Mouse (Mus musculus): ENCODE results near the gene Eef1akmt3. TPM values are rescaled to one million over a fixed set of nuclear protein-coding genes. Genes with fewer than 3 reads are reported as not detected.

Eef1akmt3 gene
- total RNA-seq, 2 experiments from 2014 or later = 0.27 to 0.34 TPM

DNA sequence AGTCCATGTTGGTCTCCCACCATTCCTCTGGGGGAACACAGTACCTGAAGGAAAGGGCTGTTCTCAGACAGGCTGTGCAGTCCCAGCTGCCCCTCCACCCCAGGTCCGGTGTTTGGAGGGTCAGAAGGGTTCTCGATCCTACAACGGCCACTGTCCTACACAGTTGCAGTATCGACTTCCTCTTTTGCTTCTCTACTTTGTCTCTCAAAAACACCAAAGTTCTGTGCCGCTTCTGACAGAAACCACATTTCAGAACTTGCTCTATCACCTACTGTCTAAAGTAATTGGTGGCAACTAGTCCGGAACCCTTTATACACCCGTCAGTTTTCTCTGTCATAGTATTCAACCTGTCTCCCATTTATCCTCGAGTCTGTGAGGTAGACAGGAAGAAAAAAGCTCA, 14.1 kb upstream of the Eef1akmt3 start:
- DNase-seq (ENCODE audit: low spot score in 2 of 2) = no peak

DNA sequence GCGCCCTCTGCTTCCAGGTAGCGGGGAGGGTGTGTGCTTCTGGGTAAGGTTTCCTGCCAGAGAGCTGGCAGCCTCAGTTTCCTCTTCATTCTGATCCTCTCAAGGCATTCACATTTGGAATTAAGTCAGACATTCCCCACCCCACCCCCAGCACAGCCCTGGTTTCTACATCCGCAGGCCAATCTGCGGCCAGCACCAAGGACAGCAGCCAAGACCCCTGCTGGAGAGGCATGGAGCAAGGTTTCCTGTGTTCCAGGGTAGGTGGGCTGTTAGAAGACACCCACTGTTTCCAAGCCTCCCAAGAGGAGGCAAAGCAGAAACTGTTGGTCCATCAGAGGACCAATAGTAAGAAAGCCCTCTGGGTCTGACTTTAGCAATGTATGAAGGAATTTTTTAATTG, 13.3 kb upstream of the Eef1akmt3 start:
- no peak for DNase-seq (ENCODE audit: low spot score in 2 of 2)

DNA sequence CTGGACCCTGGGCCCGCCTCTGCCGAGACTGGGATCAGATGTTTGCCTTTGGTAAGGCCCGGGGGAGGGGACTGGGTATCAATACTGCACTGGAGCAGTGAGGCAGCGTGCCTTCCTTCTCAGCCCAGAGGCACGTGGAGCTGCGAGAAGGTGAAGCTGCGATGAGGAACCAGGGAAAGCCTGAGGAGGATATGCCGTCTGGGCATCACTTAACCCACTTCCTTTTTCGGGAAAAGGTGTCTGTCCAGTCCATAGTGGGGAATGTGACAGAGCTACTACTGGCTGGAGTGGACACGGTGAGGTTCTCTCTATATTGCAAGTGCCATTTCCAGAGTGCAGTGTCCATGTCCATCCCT, 8.8 kb upstream of the Eef1akmt3 start:
- DNase-seq (ENCODE audit: low spot score in 2 of 2) = no peak

DNA sequence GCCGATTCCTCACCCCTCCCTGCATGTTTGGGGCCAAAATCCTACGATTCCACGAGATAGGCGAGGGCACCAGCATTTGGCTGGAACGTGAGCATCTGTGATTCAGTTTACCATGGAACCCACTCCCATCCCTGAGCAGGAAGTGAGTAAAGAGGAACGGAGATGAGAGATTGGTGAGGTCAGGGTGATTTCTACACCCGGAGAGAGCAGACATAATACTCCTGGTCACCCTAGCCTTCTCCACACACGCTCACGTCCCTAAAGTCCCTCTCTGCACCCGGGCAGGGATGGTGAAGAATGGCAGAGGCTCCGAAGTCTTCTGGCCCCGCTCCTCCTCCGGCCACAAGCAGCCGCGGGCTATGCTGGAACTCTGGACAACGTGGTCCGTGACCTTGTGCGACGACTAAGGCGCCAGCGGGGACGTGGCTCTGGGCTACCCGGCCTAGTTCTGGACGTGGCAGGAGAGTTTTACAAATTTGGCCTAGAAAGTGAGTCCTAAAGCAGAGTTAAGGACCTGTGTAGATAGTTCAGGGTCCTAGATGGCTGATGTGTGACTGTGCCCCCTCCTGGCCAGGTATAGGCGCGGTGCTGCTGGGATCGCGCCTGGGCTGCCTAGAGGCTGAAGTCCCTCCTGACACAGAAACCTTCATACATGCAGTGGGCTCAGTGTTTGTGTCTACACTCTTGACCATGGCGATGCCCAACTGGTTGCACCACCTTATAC, 8.2 kb upstream of the Eef1akmt3 start:
- no peak for DNase-seq (ENCODE audit: low spot score in 2 of 2)

DNA sequence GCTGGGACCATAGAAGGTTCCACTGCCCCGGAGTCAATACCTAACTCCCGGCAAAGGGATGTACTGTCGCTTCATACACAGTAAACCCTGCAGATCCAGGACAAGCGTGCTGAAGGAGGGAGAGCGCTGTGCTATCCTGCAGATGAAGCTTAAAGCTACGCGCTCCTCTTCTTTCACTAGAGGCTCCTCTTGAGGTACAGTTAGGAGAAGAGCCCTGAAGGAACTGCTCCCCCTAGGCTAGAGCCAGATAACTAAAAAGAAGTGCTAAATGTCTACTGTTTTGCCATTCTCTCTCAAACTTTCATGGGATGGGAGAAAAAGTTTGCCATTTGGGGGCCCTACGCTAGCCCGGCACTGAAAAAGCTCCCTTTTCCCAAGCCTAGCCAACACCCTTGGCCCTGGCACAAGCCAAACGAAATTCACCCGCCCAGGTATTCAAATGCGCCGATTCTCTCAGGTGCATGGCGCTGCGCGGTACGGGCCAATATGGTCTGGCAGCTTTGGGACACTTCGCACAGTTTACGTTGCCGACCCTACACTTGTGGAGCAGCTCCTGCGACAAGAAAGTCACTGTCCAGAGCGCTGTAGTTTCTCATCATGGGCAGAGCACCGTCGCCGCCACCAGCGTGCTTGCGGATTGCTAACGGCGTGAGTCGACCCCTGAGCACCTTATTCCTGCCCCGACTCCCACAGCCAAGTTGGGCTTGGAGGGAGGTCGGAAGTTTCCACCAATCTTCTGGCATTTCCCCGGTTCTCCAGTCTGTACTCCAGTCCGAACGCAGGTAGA, 7.5 kb upstream of the Eef1akmt3 start:
- DNase-seq (ENCODE audit: low spot score in 2 of 2) = no peak

DNA sequence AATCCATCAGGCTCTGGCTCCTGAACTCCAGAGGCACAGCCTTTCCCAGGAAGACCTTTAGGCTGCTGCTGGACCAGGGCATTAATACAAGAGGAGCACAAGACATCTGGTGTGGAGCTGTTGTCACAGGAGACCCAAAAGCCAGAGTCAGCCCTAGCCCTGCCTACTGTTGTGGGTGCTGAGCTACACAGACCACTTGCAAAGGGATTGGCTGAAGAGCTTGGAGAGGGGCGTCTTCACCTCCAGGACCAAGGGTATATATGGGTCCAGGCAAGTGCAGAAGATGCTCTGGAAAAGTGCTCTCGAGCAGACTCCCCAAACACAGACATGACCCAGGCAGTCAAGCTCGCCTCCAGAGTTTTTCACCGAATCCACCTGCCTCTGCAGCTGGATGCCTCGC, 6.6 kb upstream of the Eef1akmt3 start, which contains the start of gene Cyp27b1:
TSS of gene Cyp27b1 (plus strand) at position 297 of the 400 bp plus-strand sequence.
- no peak for DNase-seq (ENCODE audit: low spot score in 2 of 2)

DNA sequence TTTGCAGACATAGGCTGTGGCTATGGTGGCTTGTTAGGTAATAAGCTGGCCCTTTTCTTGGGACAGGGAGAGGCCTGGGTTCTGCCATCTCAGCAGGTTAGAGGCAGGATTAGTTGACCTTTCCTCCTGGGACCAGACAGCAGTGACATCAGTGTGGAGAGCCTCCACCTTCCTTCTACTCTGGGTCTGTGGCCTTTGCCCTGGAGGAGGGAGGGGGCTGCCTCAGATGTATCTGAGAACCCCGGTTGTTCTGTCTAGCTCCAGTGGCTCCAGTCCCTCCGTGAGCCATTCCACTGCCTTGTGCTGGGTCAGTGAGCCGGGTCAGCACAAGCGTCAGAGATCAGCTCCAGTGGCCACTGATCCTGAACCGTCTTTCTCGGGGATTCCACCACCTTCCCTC, 1.9 kb upstream of the Eef1akmt3 start:
- DNase-seq (ENCODE audit: low spot score in 2 of 2) = no peak

DNA sequence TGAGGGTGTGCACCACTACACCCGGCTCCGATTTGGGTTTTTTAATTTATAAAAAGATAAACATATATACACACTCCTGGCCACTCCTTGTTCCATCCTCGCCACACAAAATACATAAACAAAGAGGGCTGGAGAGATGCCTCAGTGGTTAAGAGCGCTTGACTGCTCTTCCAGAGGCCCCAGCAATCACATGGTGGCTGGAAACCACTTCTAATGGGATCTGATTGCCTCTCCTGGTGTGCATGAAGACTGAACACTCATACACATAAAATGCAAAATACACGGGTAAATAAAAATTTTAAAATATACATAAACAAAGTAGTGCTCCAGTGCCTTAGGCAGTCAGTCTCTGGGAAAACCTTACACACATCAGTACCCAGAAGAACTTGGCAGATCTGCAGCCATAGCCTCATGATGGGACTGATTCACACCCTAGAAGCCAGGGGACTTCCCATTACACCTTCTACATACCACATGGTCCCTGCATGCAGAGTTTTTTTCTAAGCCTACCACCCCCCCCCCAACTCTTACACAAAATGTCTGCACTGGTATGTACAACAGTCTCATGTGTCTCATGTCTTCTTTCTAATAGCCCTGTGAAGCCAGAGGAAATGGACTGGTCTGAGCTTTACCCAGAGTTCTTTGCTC, 1.3 kb upstream of the Eef1akmt3 start:
- DNase-seq (ENCODE audit: low spot score in 2 of 2) = no peak

DNA sequence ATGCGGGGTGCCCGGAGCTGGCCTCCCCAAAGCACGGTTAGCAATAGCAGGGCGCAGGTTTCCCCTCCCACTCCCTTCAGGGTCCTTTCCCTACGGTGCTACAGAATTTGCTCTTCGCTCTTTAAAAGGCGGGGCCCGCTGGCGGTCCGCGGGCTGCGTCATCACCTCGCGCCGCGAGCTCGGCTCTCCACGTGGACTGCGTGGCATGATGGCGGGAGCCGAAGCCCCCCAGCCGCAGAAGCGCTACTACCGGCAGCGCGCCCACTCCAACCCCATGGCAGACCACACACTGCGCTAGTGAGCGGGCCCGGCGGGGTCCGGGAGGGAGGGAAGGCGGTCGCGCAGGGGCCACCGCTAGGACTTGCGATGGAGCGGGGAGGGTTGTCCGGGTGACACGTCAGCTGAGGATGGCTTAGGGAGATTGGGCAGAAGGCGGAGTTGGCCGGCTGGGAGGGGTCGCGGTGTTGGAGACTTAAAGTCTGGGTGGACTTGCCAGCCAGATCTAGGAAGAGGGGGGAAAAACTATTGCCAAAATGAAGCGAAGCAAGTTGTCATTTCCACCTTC, 543 bp upstream of the Eef1akmt3 start:
- peak; percentile 92 to 93 for DNase-seq (ENCODE audit: low spot score in 2 of 2)

DNA sequence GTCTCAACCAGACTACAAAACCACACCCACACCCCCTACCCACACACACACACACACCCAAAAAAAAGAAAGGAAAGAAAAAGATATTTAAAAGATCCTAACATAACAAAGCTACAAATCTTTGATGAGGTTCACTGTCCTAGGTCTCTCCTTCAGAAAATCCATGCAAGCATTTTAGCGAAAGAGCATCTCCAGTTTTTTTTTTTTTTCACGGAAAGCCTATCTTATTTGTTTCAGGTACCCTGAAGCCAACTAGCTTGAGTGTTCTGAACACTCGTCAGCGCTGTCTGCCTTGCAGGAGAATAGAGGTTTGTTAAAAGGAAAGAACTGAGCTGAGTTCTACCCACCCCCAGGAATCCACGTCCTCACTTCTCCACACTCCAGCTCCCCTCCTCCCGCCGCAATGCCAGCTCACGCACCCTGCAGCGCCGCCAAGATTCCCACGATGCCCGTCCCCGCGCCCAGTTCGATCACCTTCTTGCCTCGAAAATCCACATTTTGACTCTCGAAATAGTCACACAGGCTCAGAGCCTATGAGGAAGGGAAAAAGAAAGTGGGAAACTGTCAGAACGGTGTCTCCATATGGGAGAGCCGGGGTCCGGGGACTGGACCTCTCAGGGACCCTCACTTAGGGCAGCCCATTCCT, 621 bp downstream of the Eef1akmt3 start:
- DNase-seq (ENCODE audit: low spot score in 2 of 2) = peak; percentile 36 to 52

DNA sequence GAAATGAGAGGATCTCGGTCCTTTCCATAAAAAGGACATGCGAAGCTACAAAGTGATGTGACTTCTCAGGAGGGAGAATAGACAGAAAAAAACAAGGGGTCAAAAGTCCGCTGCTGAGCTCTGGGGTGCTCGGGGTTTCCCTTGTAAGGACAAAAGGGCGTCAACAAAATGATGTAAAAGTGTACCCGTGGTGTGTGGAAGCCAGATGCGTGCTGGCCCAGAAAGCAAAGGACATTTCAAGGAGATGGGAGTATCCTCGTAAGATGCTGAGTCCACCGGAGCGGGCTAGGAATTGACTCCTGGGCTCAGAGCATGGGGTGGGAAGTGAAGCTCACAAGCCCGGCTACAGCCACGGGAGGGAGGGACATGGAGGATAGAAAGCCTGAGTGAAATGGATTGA, 3.7 kb downstream of the Eef1akmt3 start:
- DNase-seq (ENCODE audit: low spot score in 2 of 2) = no peak

DNA sequence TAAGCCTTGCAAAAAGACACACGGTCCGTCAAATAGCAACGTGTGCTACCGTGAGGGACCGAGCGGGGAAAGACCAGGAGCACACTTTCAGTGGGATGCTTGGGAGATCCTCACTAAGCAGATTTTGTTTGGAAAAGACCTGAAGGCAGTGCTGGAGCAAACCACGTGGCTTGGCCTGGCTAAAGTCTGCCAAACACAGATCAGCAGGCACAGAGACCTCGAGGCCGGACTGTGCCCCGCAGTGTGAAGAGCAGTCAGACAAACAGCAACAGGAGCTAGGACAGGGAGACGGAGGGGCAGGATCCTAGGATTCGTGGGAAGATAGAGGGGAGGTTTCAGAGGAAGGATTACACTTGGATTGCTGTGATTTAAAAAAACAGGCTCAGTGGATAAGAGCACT, 5.0 kb downstream of the Eef1akmt3 start:
- DNase-seq (ENCODE audit: low spot score in 2 of 2) = no peak

DNA sequence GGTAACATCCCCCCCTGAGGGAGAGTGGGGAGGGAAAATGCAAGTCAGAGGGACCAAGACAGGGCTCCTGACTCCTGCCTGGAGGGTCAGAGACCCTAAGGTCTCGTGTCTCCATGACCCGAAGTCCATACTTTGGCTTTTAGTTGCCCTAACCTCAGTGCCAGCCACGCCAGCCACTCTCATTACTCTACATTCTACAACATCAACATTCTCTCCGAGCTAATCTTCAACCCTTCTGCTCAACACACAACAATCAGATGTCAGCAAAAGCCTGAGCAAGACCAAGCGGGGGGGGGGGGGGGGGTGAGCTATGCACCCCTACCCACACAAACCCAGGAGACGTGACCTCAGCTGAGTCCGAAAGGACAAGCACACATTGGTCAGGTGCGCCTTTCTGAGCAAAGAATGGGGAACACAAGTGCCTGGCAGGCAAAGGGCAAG, 8.0 kb downstream of the Eef1akmt3 start:
- no peak for DNase-seq (ENCODE audit: low spot score in 2 of 2)

DNA sequence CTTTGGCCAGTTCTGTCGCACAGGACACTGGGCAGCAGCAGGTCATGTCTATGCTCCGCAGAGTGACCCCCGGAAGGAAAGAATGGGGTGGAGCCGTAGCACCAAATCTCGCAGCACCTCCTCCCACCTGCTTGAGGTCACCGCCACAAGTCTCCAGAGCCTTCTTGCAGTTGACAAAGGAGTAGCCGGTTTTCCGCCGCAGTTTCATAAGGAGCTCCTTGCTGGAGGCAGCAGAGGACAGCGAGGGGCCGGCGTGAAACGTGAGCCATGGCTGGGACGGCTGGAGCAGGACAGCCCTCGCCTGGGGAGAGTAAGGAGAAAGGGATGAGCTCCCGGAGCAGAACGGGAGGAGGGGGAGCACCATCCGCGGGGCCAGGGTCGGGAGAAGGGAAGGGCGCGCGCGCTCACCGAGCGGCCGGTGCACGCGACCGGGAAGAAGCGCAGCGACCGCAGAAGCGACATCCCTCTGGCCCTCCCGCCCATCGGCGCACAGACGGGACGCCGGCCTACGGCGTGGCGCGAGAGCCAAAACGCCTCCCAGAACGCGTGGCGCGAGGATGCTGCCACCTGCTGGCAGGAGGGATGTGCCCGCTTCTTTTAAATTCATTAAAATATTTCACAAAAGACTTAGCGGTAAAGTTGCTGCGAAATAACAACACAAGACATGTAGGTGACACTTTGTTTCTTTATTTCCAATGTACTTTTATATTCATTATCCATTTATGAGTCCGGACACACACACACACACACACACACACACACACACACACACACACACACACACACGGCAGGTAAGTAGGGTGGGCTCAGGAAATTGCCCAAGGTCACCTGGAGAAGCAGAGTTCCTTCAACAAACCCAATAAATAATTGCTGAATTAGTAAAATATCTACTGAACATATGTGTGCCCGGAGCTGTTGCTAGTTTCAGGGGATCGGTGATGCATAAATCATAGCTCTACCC, 10.7 kb downstream of the Eef1akmt3 start, which contains the start of gene Tsfm:
TSS of gene Tsfm (minus strand) at position 505 of the 961 bp plus-strand sequence.
- peak; percentile 94 to 96 for DNase-seq (ENCODE audit: low spot score in 2 of 2)

DNA sequence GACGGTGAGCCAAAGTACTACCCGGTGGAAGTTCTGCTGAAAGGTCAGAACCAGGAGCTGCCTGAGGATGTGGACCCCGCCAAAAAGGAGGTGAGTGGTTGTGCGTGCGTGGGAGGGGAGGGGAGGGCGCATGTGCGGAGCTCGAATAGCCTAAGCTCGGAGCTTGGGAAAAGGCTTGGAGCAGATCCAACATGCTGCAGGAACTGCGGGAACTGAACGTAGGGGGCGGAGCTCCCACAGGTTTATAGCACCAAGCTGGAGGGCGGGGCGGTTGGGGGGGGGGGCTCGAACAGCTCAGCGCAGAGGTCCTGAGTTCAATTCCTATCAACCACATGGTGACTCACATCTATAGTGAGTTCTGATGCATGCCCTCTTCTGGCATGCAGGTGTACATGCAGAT, 22.9 kb downstream of the Eef1akmt3 start:
- DNase-seq (ENCODE audit: low spot score in 2 of 2) = no peak

DNA sequence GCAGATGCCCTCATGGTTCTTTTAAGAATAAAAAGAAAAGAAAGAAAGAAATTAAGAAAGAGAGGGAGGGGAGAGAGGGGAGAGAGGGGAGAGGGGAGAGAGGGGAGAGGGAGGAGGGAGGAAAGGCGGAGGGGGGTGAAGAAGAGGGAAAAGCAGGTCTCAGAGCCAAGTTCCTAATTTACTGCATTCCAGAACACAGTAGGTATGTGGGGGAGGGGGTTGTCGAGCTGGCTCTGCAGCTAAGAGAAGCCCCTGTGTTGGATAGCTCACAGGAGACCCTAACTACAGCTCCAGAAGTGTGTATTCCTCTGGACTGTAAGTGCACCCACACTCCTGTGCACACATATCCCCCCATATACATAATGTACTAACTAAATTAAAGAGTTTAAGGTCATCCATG, 24.2 kb downstream of the Eef1akmt3 start:
- no peak for DNase-seq (ENCODE audit: low spot score in 2 of 2)

DNA sequence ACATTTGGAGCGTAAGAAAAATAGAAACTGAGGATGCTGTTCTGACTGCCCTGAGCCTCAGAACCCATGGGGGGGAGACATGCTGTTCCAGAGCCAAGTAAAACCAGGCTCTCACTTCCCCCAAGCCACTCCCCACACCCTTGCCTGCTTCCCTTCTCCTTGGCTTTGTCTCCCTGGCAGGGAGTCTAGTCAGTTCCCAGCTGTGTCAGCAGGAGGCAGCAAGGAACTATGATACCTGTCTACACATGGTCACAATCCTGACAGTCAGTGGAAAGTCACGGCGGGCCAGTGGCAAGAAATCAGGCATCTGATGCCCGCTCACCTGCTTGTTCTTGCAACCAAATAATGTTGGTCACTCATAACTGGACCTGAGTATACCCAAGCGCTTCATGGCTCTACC, 24.8 kb downstream of the Eef1akmt3 start:
- DNase-seq (ENCODE audit: low spot score in 2 of 2) = no peak

DNA sequence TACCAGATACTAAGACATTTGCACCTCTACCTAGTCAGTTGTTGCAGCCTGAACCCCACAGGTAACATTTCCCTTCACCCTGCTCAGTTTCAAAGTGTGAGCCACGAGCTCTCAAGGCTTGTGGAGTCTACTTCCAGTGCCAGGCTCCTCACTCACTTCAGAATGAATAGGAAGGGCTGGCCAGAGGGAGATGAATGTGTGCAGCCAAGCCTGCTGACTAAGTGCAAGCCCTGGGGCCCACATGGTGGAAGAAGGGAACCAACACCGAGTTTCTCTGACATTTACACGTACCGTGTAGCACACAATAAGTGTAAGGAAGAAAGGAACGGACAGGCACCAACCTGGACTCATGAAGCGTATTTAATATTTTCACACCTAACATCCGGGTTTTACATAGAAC, 37.5 kb downstream of the Eef1akmt3 start:
- DNase-seq (ENCODE audit: low spot score in 2 of 2) = no peak

DNA sequence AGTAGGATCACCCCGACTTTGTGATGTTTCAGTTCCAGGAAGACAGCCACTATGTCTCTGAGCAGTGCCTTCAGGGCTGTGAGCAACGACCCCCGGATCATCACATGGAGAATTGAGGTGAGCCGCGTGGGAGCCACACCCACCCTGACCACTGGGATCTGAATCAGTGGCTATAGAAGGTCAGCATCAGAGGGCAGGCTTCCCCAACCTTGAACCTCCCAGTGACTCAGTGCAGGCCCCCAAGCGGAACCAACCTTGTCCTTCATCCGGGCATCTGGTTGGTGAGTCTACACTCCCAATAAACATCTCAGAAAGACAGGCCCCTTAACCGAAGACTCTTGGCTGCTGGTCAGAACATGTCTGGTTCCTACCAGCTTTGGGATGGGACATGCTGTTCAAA, 38.0 kb downstream of the Eef1akmt3 start:
- no peak for DNase-seq (ENCODE audit: low spot score in 2 of 2)

DNA sequence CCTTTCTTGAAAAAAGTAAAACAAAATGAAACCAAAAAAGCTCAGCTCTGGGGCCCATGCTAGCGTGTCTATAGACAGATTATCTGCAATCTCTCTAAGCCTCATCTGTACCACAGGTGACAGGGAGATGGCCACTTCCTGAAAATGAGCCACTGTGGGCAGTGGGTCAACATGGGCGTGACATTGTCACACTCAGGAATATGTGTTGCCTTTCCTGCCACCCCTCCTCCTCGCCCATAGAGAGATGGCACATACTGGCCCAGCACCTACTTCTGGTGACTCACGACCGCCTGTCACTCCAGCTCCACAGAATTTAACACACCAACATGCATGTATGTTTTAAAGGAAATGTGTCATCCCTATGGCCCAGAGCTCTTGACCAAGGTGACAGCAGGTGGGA, 38.5 kb downstream of the Eef1akmt3 start:
- DNase-seq (ENCODE audit: low spot score in 2 of 2) = no peak
